Mouse (Mus musculus): ENCODE data around the gene Calcoco1.

Gene Calcoco1

DNA sequence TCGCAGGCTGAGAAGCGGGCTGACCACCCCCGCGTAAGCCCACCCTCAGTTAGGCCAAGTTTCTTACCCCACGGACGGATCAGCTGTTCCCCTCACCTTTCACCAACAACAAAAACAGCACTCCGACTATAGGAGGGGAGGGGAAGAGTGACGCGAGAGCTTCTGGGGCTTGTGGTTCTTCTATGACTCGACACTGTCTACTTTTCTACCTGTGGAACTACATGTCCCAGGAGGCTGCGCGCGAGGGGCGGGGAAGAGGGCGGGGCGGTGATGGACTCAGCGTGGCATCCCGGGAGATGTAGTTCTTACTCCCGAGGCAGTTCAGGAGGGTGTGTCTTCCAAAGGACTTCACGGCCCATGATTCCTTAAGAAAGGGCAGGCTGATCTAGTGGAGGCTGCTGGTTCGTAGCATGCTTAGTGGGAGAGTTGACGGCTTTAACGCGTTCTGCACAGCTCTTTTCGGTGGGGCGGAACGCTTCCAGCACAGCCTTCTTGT, at the start of gene Calcoco1:
Gene Calcoco1, minus strand, starts transcription at position 199 of the 496 bp plus-strand sequence.
- DNase-seq, result peak; percentile 92

DNA sequence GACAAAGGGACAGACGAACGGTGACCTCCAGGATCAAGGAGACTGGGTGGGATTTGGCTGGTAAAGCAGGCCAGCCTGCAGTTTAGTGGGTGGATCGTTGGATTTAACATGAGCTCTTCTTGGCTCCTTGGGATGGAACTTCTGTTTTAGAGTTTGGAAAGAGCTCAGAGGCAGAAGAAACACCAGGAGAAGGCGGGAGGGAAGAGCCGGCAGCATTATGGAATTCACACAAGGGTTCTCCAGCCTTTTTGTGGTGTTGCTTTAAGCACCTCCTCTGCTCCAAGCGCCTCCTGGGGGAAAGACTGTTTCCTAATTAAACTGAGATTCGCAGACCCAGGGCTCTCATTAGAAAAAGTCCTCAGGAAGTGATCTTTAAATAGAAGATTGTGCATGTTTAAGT, 48.9 kb upstream of the Calcoco1 start:
- DNase-seq, result no peak

DNA sequence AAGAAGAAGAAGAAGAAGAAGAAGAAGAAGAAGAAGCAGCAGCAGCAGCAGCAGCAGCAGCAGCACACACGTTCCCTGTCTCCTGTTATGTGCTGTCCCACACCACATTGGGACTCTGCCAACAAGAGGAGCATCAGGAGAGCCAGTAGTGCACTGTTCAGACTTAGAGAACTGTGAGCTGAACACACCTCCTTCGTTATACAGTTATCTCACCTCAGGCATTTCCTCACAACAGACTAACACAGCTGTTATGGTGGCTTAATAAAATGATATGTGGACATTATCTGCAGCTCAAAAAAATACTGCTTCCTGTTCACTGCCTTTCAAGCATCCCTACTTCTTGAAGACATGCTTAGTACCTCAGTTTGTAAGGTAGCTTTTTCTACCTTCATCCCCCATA, 43.2 kb upstream of the Calcoco1 start:
- no peak for DNase-seq

- DNase-seq, result peak; percentile 65
These were observed 39.9 kb upstream of the Calcoco1 start for GRCm38 (mm10) chr15:102761745-102762378.

DNA sequence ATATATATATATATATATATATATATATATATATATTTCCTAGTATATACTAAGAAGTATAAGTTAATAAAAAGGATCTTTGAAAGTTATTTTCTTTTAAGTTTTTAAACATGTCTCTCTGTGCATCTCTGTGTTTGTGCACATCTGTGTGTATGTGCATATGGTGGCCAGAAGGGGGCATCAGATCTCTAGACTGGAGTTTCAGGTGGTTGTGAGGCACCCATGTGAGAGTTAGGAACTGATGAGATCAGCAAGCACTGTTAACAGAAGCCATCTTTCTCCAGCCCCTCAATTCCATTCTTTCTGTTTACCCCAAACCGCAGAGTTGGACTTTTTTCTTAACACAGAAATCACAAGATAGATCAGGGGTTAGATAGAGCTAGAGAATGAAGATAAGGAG, 35.7 kb upstream of the Calcoco1 start:
- no peak for DNase-seq

GRCm38 (mm10) chr15:102755053-102755452, 33.1 kb upstream of the Calcoco1 start:
- no peak for DNase-seq

GRCm38 (mm10) chr15:102754361-102754760, 32.4 kb upstream of the Calcoco1 start:
- DNase-seq, result no peak

GRCm38 (mm10) chr15:102753170-102753569, 31.2 kb upstream of the Calcoco1 start:
- DNase-seq, result no peak

DNA sequence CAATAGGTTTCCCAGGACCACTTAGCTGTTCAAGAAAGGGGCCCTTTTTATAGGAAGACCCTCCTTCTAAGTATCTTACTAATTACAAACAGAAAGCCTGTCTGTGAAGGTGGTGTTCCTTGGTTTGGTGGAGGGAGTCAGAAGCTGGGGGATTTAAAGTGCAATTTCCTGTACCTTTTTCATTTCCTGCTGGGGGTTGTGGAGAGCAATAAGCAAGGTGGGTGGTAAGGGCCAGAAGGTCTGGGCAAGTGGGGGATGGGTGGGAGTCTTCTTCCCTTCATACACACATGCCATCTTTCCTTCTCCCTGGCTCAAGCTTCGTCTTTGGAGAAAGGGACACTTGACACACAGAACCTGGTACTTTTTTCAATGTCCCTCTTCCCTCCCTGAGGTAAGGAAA, 30.2 kb upstream of the Calcoco1 start:
- DNase-seq, result no peak

DNA sequence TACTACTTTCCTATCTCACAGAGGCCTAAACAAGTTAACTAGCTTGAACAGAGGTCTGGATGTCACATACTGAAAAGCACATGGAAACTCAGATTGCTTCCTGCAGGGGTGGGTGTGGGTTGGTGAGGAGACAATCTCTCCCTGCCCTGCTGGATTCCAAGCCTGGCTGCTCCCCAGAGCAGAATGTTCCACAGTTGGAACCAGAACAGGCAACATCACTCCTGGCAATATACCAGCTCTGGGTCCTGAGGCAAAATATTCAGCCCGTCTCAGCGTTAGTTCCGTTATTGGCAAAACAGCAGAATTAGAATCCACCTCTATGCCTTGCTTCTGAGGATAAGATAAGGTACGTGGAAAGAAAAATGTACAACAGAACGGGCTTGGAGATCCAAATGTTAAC, 28.3 kb upstream of the Calcoco1 start:
- no peak for DNase-seq

- no peak for DNase-seq
These were observed 27.1 kb upstream of the Calcoco1 start for GRCm38 (mm10) chr15:102749103-102749502.

DNA sequence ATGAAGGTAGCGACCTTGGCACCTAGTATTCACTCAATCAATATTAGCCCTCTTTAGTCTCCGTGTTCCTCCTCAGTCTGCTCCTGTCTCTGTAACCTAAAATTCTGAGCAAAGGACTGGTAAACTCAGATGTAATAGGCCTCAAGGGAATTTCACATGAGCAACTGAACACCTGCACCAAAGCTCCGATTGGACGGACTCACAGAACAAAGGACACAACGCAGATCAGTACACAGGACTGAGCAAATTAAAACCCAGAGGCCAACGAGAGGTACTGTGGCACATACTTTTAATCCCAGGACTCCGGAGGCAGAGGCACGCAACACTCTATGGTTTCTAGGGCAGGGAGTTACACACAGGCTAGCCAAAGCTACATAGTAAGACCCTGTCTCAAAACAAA, 25.9 kb upstream of the Calcoco1 start:
- DNase-seq, result no peak

DNA sequence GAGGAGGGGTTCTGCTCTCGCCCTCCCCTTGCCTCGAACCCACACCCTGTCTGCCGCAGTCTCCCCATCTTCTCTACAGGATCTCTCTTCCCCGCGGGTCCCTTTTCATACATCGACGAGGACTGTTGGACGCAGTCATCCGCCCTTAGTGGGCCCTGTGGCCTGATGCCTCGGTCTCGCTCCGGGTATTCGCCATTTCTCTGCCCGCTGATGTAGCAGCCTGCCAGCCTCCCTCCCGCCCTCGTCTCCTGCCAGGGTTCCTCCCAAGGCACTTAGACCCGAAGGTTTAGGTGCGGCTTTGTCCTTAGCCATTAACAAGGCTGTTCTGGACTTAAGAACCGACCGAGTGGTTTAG, 25.3 kb upstream of the Calcoco1 start:
- no peak for DNase-seq

DNA sequence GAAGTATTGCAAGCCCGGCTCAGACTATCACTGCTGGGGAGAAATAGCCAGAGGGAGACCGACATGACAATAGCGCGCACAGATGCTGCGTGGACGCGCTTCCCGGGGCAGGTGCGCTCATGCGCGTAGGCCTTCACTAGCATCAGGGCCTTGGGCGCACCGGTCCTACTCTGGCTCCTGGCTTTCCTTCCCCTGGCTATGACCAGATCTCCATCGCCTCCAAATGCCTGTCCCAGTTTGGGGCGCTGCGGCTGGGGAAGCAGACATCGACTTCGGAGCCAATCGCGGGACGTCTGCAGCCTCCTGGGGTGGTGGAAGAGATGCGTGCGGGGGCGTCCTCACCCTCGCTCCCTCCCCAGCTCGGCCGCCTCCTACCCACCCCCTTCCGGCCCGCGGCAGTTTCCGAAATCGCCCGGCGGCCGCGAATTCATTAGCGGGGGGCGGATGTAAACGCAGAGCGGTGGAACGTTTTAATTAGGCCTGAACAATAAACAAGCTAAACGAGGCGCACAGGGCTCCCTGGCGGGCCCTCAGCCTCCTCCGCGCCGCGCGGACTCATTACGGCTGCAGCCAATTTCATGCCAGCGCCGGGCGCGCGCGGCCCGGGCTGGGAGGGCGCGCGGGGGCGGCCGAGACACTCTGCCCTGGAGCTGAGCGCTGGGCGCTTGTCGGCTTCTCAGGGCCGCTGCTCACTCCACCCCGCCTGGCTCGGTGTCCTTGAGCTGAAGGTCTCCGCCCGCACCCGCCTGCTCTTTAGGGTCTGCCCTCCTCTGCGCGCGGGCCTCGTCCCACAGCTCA, 24.7 kb upstream of the Calcoco1 start:
- DNase-seq, result peak; percentile 83

DNA sequence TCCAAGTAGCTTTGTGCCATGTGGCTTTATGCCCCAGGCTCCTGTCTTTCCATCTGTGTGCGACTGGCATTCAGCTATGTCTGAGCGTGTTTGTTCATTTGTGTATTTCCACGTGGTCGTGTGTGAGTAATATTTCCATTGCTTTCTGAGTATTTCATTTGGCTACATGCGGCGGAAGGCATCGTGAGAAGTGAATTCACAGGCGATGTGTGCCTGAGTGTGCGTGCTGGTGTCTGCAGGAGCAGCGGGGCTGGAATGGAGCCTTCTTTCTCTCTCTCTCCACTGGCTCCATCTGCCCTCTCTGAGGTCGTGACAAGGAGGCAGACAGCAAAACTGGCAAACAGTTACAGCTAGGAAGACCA, 24.1 kb upstream of the Calcoco1 start:
- DNase-seq, result no peak

GRCm38 (mm10) chr15:102745387-102745786, 23.4 kb upstream of the Calcoco1 start:
- DNase-seq, result no peak

- DNase-seq, result no peak
These were observed 22.9 kb upstream of the Calcoco1 start for GRCm38 (mm10) chr15:102744831-102745230.

DNA sequence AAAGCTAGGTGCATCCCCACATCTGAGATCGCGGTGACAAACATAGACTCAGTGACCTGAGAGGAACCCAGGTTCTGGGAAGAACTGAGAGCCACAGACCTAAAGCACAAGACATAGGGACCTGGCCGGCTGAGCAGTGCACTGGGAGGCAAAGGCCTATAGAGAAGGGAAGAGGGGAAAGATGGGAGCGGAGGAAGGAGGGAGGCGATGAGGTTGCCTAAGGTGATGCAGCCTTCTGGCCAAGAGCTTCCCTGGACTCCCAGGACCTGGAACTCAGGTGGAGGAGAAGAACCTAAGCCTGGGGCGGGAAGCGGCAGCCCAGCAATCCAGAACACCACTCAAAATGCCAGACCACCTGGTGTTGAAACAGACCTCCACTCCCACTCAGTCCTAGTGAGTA, 22.4 kb upstream of the Calcoco1 start:
- DNase-seq, result no peak

DNA sequence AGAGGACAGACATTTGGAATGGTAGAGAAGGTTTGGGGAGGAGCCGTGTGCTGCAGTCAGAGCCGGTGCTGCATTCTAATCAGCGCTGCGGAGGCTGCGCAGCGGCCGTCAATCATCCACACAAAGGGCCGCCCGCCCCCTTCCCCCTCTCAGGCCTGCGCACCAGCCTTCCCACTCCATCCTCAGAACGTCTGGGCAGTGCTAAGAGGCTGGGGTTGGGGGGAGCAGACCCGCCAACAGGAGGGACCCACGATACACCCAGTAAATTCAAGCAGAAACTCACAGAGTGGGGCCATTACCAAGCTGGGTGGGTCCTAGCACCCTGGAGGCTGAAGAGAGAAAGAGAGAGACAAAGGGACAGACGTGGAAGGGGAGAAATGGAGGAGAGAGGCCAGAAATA, 22.0 kb upstream of the Calcoco1 start:
- DNase-seq, result no peak

DNA sequence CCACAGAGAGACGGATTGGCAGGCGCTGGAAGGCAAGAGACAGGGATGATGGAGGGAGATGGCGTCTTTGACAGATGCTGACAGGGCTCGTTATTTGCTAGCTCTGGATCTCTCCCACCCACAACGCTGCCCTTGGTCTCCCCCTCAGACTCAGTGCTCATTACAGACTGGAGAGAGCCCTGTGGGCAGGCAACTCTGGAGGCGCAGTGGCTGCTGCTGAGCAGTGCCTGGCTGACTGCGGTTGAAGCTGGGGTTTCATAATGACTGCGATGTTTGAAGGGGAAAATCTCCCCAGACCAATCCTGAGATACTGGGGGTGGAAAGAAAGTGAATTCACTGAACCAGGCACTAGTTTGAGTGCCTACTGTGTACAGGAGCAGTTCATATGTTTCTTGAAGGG, 21.2 kb upstream of the Calcoco1 start:
- DNase-seq, result no peak

- peak; percentile 84 for DNase-seq
These were observed 20.6 kb upstream of the Calcoco1 start for GRCm38 (mm10) chr15:102742589-102742988.

GRCm38 (mm10) chr15:102739520-102740297, 17.7 kb upstream of the Calcoco1 start:
- DNase-seq, result peak; percentile 59

DNA sequence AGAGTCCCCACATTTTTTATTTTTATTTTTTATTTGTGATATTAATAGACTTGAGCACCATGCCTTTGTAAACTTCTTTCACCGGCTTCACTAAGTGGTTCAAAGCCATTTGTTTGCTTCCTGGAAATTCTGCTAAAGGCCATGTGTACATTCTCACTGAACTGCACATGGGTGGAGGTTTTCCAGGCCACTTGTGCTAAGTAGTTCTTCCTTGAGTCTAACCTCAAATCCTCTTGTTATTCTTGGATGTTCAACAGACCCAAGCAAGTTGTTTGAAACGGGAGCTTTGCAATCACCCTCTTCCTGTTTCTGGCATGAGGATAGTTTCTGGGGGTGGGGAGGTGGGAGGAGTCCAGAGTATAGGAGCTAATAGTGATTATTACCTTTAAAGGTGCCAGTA, 16.5 kb upstream of the Calcoco1 start:
- no peak for DNase-seq

GRCm38 (mm10) chr15:102737092-102737491, 15.1 kb upstream of the Calcoco1 start:
- no peak for DNase-seq

Measured in right cerebral cortex, postnatal 25 days (tissue).